Mouse (Mus musculus) cerebellum, adult 2 months (tissue): ENCODE results near the gene Dpp7. TPM values are rescaled to one million over a fixed set of nuclear protein-coding genes. Genes with fewer than 3 reads are reported as not detected.

Source experiments
- DNase-seq, 2 experiments: peaks; one replicate each; pipeline ENCODE4 v3.0.0; 2021
- H3K27ac ChIP-seq: fragments of 200-500 bp; 2 replicates; pipeline ENCODE4 v1.5.1; 2012; ENCODE audit warnings: low read length, control low read depth, inconsistent platforms; ENCODE audit not compliant: insufficient read depth
- H3K27me3 ChIP-seq: fragments of 200-500 bp; 2 replicates; pipeline ENCODE4 v1.6.1; 2012; ENCODE audit warnings: inconsistent platforms, mild to moderate bottlenecking, low read length, moderate library complexity; ENCODE audit not compliant: control insufficient read depth, insufficient read depth
- H3K4me1 ChIP-seq: fragments of 200-500 bp; 2 replicates; pipeline ENCODE4 v1.6.1; 2011; ENCODE audit warnings: low read length; ENCODE audit not compliant: control insufficient read depth, insufficient read depth
- H3K4me3 ChIP-seq: fragments of 200-500 bp; replicated peaks from 2 replicates; pipeline ENCODE3; 2011; ENCODE audit warnings: mild to moderate bottlenecking, low read depth, low read length, control low read depth; ENCODE audit not compliant: insufficient read depth
- CTCF ChIP-seq: fragments of 200-500 bp; IDR thresholded peaks from 2 replicates; pipeline ENCODE4 v1.5.1; 2011; ENCODE audit warnings: low read depth, mild to moderate bottlenecking, control low read depth, low read length, moderate library complexity, borderline replicate concordance; ENCODE audit not compliant: insufficient read depth
- POLR2A ChIP-seq: fragments of 200-500 bp; IDR thresholded peaks from 2 replicates; pipeline ENCODE4 v1.6.1; 2011; ENCODE audit warnings: low read length, control low read depth, borderline replicate concordance; ENCODE audit not compliant: insufficient read depth
- WGBS: fragments of 180-500 bp; shearing (Covaris S2); methylation state at CpG from one replicate; pipeline ENCODE4 v1.1.7; 2018; 5-methylcytosine and 5-hydroxymethylcytosine counted together
- polyA plus RNA-seq: library from polyadenylated mRNA; depleted of rRNA; stranded (reverse); fragments of >200 nt; gene quantifications from 2 replicates; pipeline ENCODE4 v1.2.3, GENCODE M21; 2012

Dpp7 gene
- polyA plus RNA-seq, 1 experiment = 63.1 TPM

- Histone ChIP-seq H3K27me3 (no peaks in the 10 kb centered on the region), H3K27ac (no peak overlapping the region), H3K4me1 (peaks cover 6% of the 10 kb centered on the region), H3K4me3 (no peak overlapping the region)
- no peak for TF ChIP-seq POLR2A
- no peak for DNase-seq
- WGBS = 46% methylated on average over 2 of the region's 2 CpGs
Observed at GRCm38 (mm10) chr2:25373431-25373830, 17.3 kb upstream of the Dpp7 start.

- Histone ChIP-seq H3K27me3 (no peaks in the 10 kb centered on the region), H3K27ac (no peak overlapping the region), H3K4me3 (peak overlapping the region; percentile 72), H3K4me1 (peaks cover 6% of the 10 kb centered on the region)
- TF ChIP-seq POLR2A (no peak), CTCF (no peak)
- WGBS = 7% methylated on average over 42 of the region's 42 CpGs
- DNase-seq = no peak
Observed at GRCm38 (mm10) chr2:25372644-25373391, 16.7 kb upstream of the Dpp7 start.

GRCm38 (mm10) chr2:25371764-25372643 is 15.8 kb upstream of the Dpp7 start, which contains the start of gene Sapcd2:
Sapcd2 (plus strand) TSS chr2:25372321.
- Histone ChIP-seq H3K27me3 (no peaks in the 10 kb centered on the region), H3K27ac (no peak within 1 kb of the TSS), H3K4me1 (peaks cover 6% of the 10 kb centered on the region), H3K4me3 (peak within 1 kb of the TSS; percentile 72)
- DNase-seq = peak; percentile 90 to 91
- TF ChIP-seq POLR2A (peak; percentile 19; the same call in 1 of the 2 replicates), CTCF (no peak)
- under 1% methylated on average over 65 of the region's 65 CpGs for WGBS

GRCm38 (mm10) chr2:25369996-25370395 is 13.8 kb upstream of the Dpp7 start:
- Histone ChIP-seq H3K27ac (no peak overlapping the region), H3K4me1 (peaks cover 6% of the 10 kb centered on the region), H3K27me3 (no peaks in the 10 kb centered on the region), H3K4me3 (no peak overlapping the region)
- WGBS = 88% methylated on average over 3 of the region's 3 CpGs
- no peak for DNase-seq
- TF ChIP-seq CTCF (no peak), POLR2A (no peak)

GRCm38 (mm10) chr2:25365091-25365761 is 9.1 kb upstream of the Dpp7 start, which contains the start of gene Uap1l1:
Uap1l1 (minus strand) TSS chr2:25365682.
- TF ChIP-seq CTCF (no peak), POLR2A (0 out of 2 replicates have a peak, but pooled peaks have one; percentile 27)
- WGBS = under 1% methylated on average over 54 of the region's 54 CpGs
- DNase-seq = peak; percentile 55 to 58
- H3K27ac ChIP-seq = no peak within 1 kb of the TSS
- no peaks in the 10 kb centered on the region for H3K4me1 ChIP-seq
- no peaks in the 10 kb centered on the region for H3K27me3 ChIP-seq
- H3K4me3 ChIP-seq = peak within 1 kb of the TSS; percentile 61

- Histone ChIP-seq H3K27ac (no peak overlapping the region), H3K27me3 (no peaks in the 10 kb centered on the region), H3K4me1 (no peaks in the 10 kb centered on the region), H3K4me3 (peak overlapping the region; percentile 61)
- WGBS = 64% methylated on average over 9 of the region's 9 CpGs
- no peak for DNase-seq
- TF ChIP-seq CTCF (no peak), POLR2A (no peak)
Observed at GRCm38 (mm10) chr2:25364761-25365090, 8.6 kb upstream of the Dpp7 start.

GRCm38 (mm10) chr2:25364313-25364712 is 8.2 kb upstream of the Dpp7 start:
- H3K4me3 ChIP-seq = no peak overlapping the region
- no peak overlapping the region for H3K27ac ChIP-seq
- no peak for TF ChIP-seq POLR2A
- TF ChIP-seq CTCF = no peak
- H3K27me3 ChIP-seq = no peaks in the 10 kb centered on the region
- no peaks in the 10 kb centered on the region for H3K4me1 ChIP-seq
- WGBS = 96% methylated on average over 4 of the region's 4 CpGs
- DNase-seq = no peak
